Mouse (Mus musculus) lung, postnatal 0 days (tissue): ENCODE measurements at regions not wholly inside any gene's neighbourhood (a gene's known extent, or its start where the extent isn't known, plus 50 kb on each side); places are given as distances from the start of the nearest gene placed in this dataset.

Experiments
- ATAC-seq: fragments of 200-750 bp; cut with Nextera tagmentation; 2 replicates; pipeline ENCODE4 v1.8.0; 2017; ENCODE audit warnings: moderate library complexity
- DNase-seq: peaks from one replicate; pipeline ENCODE4 v3.0.0-alpha.2; 2016; ENCODE audit warnings: low spot score
- H3K27ac ChIP-seq: fragments of 300-500 bp; sonication (generic); 2 replicates; pipeline ENCODE4 v1.5.1; 2014; ENCODE audit warnings: antibody characterized with exemption, mild to moderate bottlenecking, low read length, mixed read lengths
- H3K27me3 ChIP-seq: fragments of 300-500 bp; sonication (generic); replicated peaks from 2 replicates; pipeline ENCODE4 v1.6.1; 2014; ENCODE audit warnings: low read length, mixed read lengths; ENCODE audit not compliant: insufficient read depth
- H3K36me3 ChIP-seq: fragments of 300-500 bp; sonication (generic); 2 replicates; pipeline ENCODE4 v1.6.1; 2014; ENCODE audit warnings: low read length, mixed read lengths; ENCODE audit not compliant: insufficient read depth
- H3K4me1 ChIP-seq: fragments of 300-500 bp; sonication (generic); 2 replicates; pipeline ENCODE4 v1.6.1; 2014; ENCODE audit warnings: antibody characterized with exemption, low read depth, low read length, mixed read lengths; ENCODE audit not compliant: insufficient read depth
- H3K4me2 ChIP-seq: fragments of 300-500 bp; sonication (generic); replicated peaks from 2 replicates; pipeline ENCODE4 v1.6.1; 2014; ENCODE audit warnings: low read depth, mild to moderate bottlenecking, low read length, moderate library complexity, mixed read lengths
- H3K4me3 ChIP-seq: fragments of 300-500 bp; sonication (generic); 2 replicates; pipeline ENCODE4 v1.5.1; 2014; ENCODE audit warnings: low read depth, low read length
- H3K9ac ChIP-seq: fragments of 300-500 bp; sonication (generic); replicated peaks from 2 replicates; pipeline ENCODE4 v1.6.1; 2014; ENCODE audit warnings: low read depth, mild to moderate bottlenecking
- H3K9me3 ChIP-seq: fragments of 300-500 bp; sonication (generic); 2 replicates; pipeline ENCODE4 v1.6.1; 2016; ENCODE audit warnings: low read length, mixed read lengths
- CTCF ChIP-seq: IDR thresholded peaks from 2 replicates; pipeline ENCODE4 v1.5.1; 2016; ENCODE audit warnings: antibody characterized with exemption, mild to moderate bottlenecking
- EP300 ChIP-seq: IDR thresholded peaks from 2 replicates; pipeline ENCODE4 v1.6.1; 2016; ENCODE audit warnings: antibody characterized with exemption, mild to moderate bottlenecking, control low read depth
- WGBS: fragments of 180-500 bp; shearing (Covaris S2); extraction: QIAGEN DNeasy Blood & Tissue Kit; methylation state at CpG from one replicate; pipeline ENCODE4 v1.1.7; 2014; 5-methylcytosine and 5-hydroxymethylcytosine counted together

DNA sequence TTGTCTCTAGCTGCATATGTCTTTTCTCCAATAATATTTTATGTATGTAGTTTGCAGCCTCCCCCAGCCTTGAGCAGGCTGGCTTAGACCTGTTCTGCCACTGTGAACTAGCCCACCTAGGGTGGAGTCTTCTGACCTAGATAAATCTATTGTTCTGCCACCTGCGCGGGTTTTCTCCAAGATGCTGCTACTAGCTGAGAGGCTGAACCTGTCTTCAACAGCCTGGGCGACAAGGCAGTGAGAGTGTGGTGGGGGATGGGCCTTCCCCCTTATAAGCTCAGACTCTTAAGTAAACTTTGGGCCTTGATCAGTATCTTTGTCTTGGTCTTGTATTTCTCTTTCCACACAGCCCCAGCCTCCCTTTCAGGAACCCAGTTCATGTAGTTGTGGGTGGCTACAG lies 111.7 kb downstream of the Trim52 start:
- Histone ChIP-seq H3K27ac (no peak overlapping the region), H3K9me3 (no peaks in the 10 kb centered on the region), H3K4me3 (no peak overlapping the region), H3K27me3 (no peaks in the 10 kb centered on the region), H3K36me3 (no peaks in the 10 kb centered on the region), H3K4me2 (no peak overlapping the region), H3K4me1 (no peaks in the 10 kb centered on the region), H3K9ac (no peak overlapping the region)
- ATAC-seq (no peak), DNase-seq (no peak)
- WGBS = 85% methylated on average over 3 of the region's 3 CpGs
- no peak for TF ChIP-seq CTCF
- no peak for TF ChIP-seq EP300

DNA sequence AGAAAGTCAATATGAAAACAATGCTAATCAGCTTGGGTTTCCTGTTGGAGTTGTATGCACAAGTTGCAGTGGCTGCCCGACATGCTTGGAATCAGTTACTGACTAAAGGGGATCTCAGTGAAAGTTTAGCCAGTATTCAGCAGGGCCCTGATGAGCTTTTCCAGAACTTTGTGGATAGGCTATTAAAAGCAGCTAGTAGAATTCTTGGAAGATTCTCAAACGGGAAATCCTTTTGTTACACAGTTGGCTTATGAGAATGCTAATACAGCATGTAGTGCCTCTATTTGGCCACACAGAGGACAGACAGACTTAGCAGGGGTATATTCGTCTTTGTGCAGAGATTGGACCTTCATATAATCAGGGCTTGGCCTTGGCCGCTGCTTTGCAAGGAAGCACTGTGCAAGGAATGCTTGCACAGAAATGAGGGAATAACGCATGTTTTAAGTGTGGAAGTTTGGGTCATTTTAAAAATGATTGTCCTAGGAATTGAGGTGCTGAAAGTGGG lies 113.3 kb downstream of the Trim52 start:
- H3K4me3 ChIP-seq = no peak overlapping the region
- no peak overlapping the region for H3K27ac ChIP-seq
- ATAC-seq (no peak), DNase-seq (no peak)
- H3K36me3 ChIP-seq = no peaks in the 10 kb centered on the region
- H3K4me2 ChIP-seq = no peak overlapping the region
- H3K4me1 ChIP-seq = no peaks in the 10 kb centered on the region
- no peaks in the 10 kb centered on the region for H3K9me3 ChIP-seq
- 59% methylated on average over 5 of the region's 5 CpGs for WGBS
- TF ChIP-seq CTCF = no peak
- TF ChIP-seq EP300 = no peak
- no peak overlapping the region for H3K9ac ChIP-seq
- H3K27me3 ChIP-seq = no peaks in the 10 kb centered on the region

DNA sequence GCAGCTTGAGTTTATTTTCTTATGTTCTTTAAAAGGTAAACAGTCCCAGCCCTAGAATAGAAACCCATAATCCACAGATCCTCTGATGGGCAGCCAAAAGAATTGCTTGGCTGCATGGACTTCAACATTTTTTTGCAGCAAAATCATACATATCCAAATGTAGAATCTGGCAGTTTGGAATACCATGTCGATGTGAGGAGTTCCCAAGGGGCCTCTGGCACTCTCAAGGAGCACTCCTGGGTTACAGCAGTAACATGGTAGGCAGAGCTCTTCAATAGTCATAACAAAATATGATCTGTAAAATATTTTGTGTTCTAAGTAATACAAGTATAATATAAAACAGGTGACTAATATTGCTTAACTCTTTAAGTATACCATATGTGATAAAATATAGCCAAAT lies 119.4 kb downstream of the Trim52 start:
- H3K9ac ChIP-seq = no peak overlapping the region
- 54% methylated on average over 1 of the region's 1 CpGs for WGBS
- no peak for TF ChIP-seq CTCF
- TF ChIP-seq EP300 = no peak
- H3K27ac ChIP-seq = no peak overlapping the region
- no peaks in the 10 kb centered on the region for H3K36me3 ChIP-seq
- H3K4me1 ChIP-seq = no peaks in the 10 kb centered on the region
- no peak overlapping the region for H3K4me2 ChIP-seq
- H3K9me3 ChIP-seq = no peaks in the 10 kb centered on the region
- ATAC-seq (no peak), DNase-seq (no peak)
- H3K4me3 ChIP-seq = no peak overlapping the region
- H3K27me3 ChIP-seq = no peaks in the 10 kb centered on the region

DNA sequence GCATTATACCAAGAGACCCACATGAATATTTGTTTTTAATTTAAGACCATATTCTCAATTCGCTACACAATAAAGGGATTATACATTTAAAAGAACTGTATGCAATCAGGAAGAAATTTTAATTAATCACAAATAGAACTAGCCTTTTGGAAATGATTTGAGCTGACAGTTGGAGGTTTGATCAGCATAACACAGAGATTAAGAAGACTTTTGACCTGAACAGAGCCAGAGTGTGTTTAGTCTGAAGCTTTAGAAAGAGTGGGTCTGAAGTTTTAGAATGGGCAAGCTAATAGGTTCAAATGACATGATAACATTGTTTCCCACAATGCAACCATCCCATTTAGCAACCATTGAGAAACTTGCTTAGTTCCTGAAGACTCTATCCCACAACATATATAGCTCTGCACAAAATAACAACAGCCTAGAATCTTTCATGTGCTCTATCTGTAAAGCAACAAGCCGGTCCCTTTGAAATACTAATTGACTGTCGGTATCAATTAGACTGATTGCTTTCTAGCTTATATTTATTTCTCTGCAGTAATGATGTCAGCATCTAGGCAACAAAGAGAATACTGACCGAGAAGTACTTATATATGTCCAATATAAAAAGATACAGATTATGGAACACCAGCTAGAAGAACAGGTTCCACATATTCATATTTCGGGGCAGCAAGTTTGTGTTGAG lies 135.9 kb downstream of the Trim52 start:
- DNase-seq = no peak
- WGBS = 87% methylated on average over 5 of the region's 5 CpGs
- H3K4me3 ChIP-seq = no peak overlapping the region
- no peak overlapping the region for H3K4me2 ChIP-seq
- no peak overlapping the region for H3K9ac ChIP-seq
- H3K9me3 ChIP-seq = no peaks in the 10 kb centered on the region
- no peak overlapping the region for H3K27ac ChIP-seq
- no peaks in the 10 kb centered on the region for H3K27me3 ChIP-seq
- ATAC-seq = no peak
- no peaks in the 10 kb centered on the region for H3K36me3 ChIP-seq
- H3K4me1 ChIP-seq = no peaks in the 10 kb centered on the region
- no peak for TF ChIP-seq CTCF

DNA sequence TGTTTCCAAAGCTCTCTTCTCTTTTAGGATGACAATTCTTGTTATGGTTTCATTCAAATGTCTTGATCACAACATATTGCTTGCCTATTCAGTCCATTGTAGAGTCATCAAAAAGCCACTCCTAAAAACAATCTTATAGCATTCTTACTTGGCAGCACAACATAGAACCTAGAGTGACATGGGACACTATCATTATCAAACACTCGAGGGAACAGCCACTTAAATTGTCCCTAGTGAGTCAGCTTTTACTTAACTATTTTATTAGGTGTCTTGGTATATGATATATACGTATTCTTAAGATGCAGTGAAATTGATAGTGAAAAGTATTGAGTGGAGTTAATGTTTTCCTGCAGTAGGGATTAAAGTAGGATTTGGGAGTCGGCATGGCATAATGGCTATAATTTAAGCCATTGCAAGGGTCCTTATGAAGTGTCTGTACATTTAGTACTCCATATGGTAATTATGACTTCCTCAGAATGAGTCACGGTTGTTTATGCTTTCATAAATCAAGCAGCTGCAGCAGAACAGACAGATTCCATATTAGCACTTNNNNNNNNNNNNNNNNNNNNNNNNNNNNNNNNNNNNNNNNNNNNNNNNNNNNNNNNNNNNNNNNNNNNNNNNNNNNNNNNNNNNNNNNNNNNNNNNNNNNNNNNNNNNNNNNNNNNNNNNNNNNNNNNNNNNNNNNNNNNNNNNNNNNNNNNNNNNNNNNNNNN lies 153.6 kb downstream of the Trim52 start:
- H3K4me1 ChIP-seq = no peaks in the 10 kb centered on the region
- H3K9me3 ChIP-seq = no peaks in the 10 kb centered on the region
- H3K4me2 ChIP-seq = no peak overlapping the region
- DNase-seq (peak; percentile 7), ATAC-seq (no peak)
- TF ChIP-seq CTCF = no peak
- no peak for TF ChIP-seq EP300
- no peaks in the 10 kb centered on the region for H3K27me3 ChIP-seq
- 25% methylated on average over 4 of the region's 4 CpGs for WGBS
- no peak overlapping the region for H3K4me3 ChIP-seq
- H3K9ac ChIP-seq = no peak overlapping the region
- no peaks in the 10 kb centered on the region for H3K36me3 ChIP-seq
- no peak overlapping the region for H3K27ac ChIP-seq

DNA sequence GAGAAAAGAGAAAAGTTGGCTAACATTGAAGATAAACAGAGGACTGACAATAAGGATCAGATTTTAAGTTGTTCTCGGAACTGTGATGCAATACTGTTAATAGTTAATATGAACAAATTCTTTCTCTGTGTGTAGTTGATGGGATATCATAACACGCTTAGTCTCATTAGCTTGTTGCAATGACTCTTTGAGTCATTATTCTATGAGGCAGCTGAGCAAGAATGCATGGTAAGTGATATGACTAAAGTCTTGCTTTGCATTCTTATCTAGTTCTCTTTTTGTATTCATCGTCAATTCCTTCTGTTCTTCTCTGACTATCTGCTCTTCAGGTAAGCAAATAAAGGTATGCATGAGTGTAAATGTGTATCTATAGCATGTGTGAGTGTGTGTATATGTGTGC lies 159.3 kb downstream of the Trim52 start:
- Histone ChIP-seq H3K27ac (no peak overlapping the region), H3K27me3 (no peaks in the 10 kb centered on the region), H3K9ac (no peak overlapping the region), H3K36me3 (no peaks in the 10 kb centered on the region), H3K4me3 (no peak overlapping the region), H3K4me1 (no peaks in the 10 kb centered on the region), H3K4me2 (no peak overlapping the region), H3K9me3 (no peaks in the 10 kb centered on the region)
- no peak for ATAC-seq
- DNase-seq = peak; percentile 11
- TF ChIP-seq EP300 = no peak
- no peak for TF ChIP-seq CTCF
- 83% methylated on average over 3 of the region's 3 CpGs for WGBS
